Mouse (Mus musculus) stomach, embryonic 15.5 days (tissue): ENCODE results near the gene Mgat5. TPM values are rescaled to one million over a fixed set of nuclear protein-coding genes. Genes with fewer than 3 reads are reported as not detected.

Experiments
- ATAC-seq: fragments of 200-750 bp; cut with Nextera tagmentation; 2 replicates; pipeline ENCODE4 v1.8.0; 2017; ENCODE audit warnings: low read depth, moderate number of reproducible peaks, moderate TSS enrichment; ENCODE audit not compliant: insufficient read depth, low FRiP score
- H3K27ac ChIP-seq: fragments of 300-500 bp; sonication (generic); 2 replicates; pipeline ENCODE4 v1.5.1; 2015; ENCODE audit warnings: mild to moderate bottlenecking, inconsistent platforms
- H3K27me3 ChIP-seq: fragments of 300-500 bp; sonication (generic); replicated peaks from 2 replicates; pipeline ENCODE4 v1.6.1; 2015; ENCODE audit warnings: inconsistent platforms
- H3K36me3 ChIP-seq: fragments of 300-500 bp; sonication (generic); 2 replicates; pipeline ENCODE4 v1.6.1; 2015; ENCODE audit warnings: inconsistent platforms
- H3K4me1 ChIP-seq: fragments of 300-500 bp; sonication (generic); 2 replicates; pipeline ENCODE4 v1.6.1; 2015; ENCODE audit warnings: inconsistent platforms
- H3K4me2 ChIP-seq: fragments of 300-500 bp; sonication (generic); 2 replicates; pipeline ENCODE4 v1.6.1; 2015; ENCODE audit warnings: mild to moderate bottlenecking, inconsistent platforms
- H3K4me3 ChIP-seq: fragments of 300-500 bp; sonication (generic); replicated peaks from 2 replicates; pipeline ENCODE4 v1.5.1; 2015; ENCODE audit warnings: inconsistent platforms
- H3K9ac ChIP-seq: fragments of 300-500 bp; sonication (generic); 2 replicates; pipeline ENCODE4 v1.6.1; 2015; ENCODE audit warnings: inconsistent platforms
- H3K9me3 ChIP-seq: fragments of 300-500 bp; sonication (generic); 2 replicates; pipeline ENCODE4 v1.6.1; 2016; ENCODE audit warnings: inconsistent platforms
- WGBS: fragments of 180-500 bp; shearing (Covaris S2); methylation state at CpG from one replicate; pipeline ENCODE4 v1.1.7; 2015; 5-methylcytosine and 5-hydroxymethylcytosine counted together
- polyA plus RNA-seq: library from polyadenylated mRNA; unstranded; fragments of >200 nt; fragmentation: Nextera tagmentation; extraction: Ambion mirVana; gene quantifications from 2 replicates; pipeline ENCODE4 v1.2.1, GENCODE M21; 2015

Mgat5 gene
- polyA plus RNA-seq, 1 experiment from 2014 or later: 5.4 TPM

- Histone ChIP-seq H3K4me3 (no peak overlapping the region), H3K9me3 (no peaks in the 10 kb centered on the region), H3K9ac (no peak overlapping the region), H3K27ac (no peak overlapping the region), H3K4me2 (no peak overlapping the region), H3K36me3 (no peaks in the 10 kb centered on the region), H3K27me3 (no peaks in the 10 kb centered on the region), H3K4me1 (peaks cover 12% of the 10 kb centered on the region; the same call in 1 of the 2 replicates)
- ATAC-seq: no peak
- 87% methylated on average over 4 of the region's 4 CpGs for WGBS
Measured at GRCm38 (mm10) chr1:127219161-127219560, 14.3 kb downstream of the Mgat5 start.

GRCm38 (mm10) chr1:127219621-127220020 lies 14.8 kb downstream of the Mgat5 start:
- Histone ChIP-seq H3K27me3 (no peaks in the 10 kb centered on the region), H3K4me2 (no peak overlapping the region), H3K9me3 (no peaks in the 10 kb centered on the region), H3K27ac (no peak overlapping the region), H3K9ac (no peak overlapping the region), H3K4me1 (peaks cover 12% of the 10 kb centered on the region; the same call in 1 of the 2 replicates), H3K4me3 (no peak overlapping the region), H3K36me3 (no peaks in the 10 kb centered on the region)
- 74% methylated on average over 4 of the region's 4 CpGs for WGBS
- ATAC-seq: no peak

GRCm38 (mm10) chr1:127221998-127222736 lies 17.4 kb downstream of the Mgat5 start:
- H3K27me3 ChIP-seq: no peaks in the 10 kb centered on the region
- no peak overlapping the region for H3K4me2 ChIP-seq
- H3K9me3 ChIP-seq: no peaks in the 10 kb centered on the region
- no peaks in the 10 kb centered on the region for H3K36me3 ChIP-seq
- 68% methylated on average over 8 of the region's 8 CpGs for WGBS
- peaks cover 6% of the 10 kb centered on the region; the same call in 1 of the 2 replicates for H3K4me1 ChIP-seq
- no peak overlapping the region for H3K4me3 ChIP-seq
- ATAC-seq: no peak
- H3K27ac ChIP-seq: no peak overlapping the region
- H3K9ac ChIP-seq: no peak overlapping the region

GRCm38 (mm10) chr1:127225060-127225459 lies 20.2 kb downstream of the Mgat5 start:
- H3K4me2 ChIP-seq: no peak overlapping the region
- H3K9ac ChIP-seq: no peak overlapping the region
- H3K36me3 ChIP-seq: no peaks in the 10 kb centered on the region
- H3K27ac ChIP-seq: no peak overlapping the region
- WGBS: 88% methylated on average over 5 of the region's 5 CpGs
- H3K9me3 ChIP-seq: no peaks in the 10 kb centered on the region
- ATAC-seq: no peak
- no peaks in the 10 kb centered on the region for H3K4me1 ChIP-seq
- no peak overlapping the region for H3K4me3 ChIP-seq
- no peaks in the 10 kb centered on the region for H3K27me3 ChIP-seq

- Histone ChIP-seq H3K4me2 (no peak overlapping the region), H3K27me3 (no peaks in the 10 kb centered on the region), H3K27ac (no peak overlapping the region), H3K9ac (no peak overlapping the region), H3K4me1 (no peaks in the 10 kb centered on the region), H3K4me3 (no peak overlapping the region), H3K9me3 (no peaks in the 10 kb centered on the region), H3K36me3 (no peaks in the 10 kb centered on the region)
- no peak for ATAC-seq
- WGBS: 82% methylated on average over 2 of the region's 2 CpGs
Measured at GRCm38 (mm10) chr1:127229011-127229410, 24.2 kb downstream of the Mgat5 start.

- Histone ChIP-seq H3K27me3 (no peaks in the 10 kb centered on the region), H3K9ac (no peak overlapping the region), H3K9me3 (no peaks in the 10 kb centered on the region), H3K4me3 (no peak overlapping the region), H3K27ac (no peak overlapping the region), H3K4me1 (no peaks in the 10 kb centered on the region), H3K36me3 (no peaks in the 10 kb centered on the region), H3K4me2 (no peak overlapping the region)
- ATAC-seq: no peak
- WGBS: 37% methylated on average over 2 of the region's 2 CpGs
Measured at GRCm38 (mm10) chr1:127230468-127230867, 25.7 kb downstream of the Mgat5 start.

- Histone ChIP-seq H3K9ac (no peak overlapping the region), H3K4me2 (no peak overlapping the region), H3K4me3 (no peak overlapping the region), H3K36me3 (no peaks in the 10 kb centered on the region), H3K27ac (0 out of 2 replicates have a peak overlapping the region, but pooled peaks have one; percentile 40), H3K4me1 (no peaks in the 10 kb centered on the region), H3K9me3 (no peaks in the 10 kb centered on the region), H3K27me3 (no peaks in the 10 kb centered on the region)
- WGBS: 53% methylated on average over 4 of the region's 4 CpGs
- peak; percentile 35; the same call in 1 of the 2 replicates for ATAC-seq
Measured at GRCm38 (mm10) chr1:127233191-127233651, 28.4 kb downstream of the Mgat5 start.

- no peak for ATAC-seq
Measured at GRCm38 (mm10) chr1:127235157-127235556, 30.3 kb downstream of the Mgat5 start.

GRCm38 (mm10) chr1:127236396-127236795 lies 31.6 kb downstream of the Mgat5 start:
- H3K4me2 ChIP-seq: no peak overlapping the region
- WGBS: 77% methylated on average over 8 of the region's 8 CpGs
- H3K4me1 ChIP-seq: no peaks in the 10 kb centered on the region
- H3K27ac ChIP-seq: no peak overlapping the region
- no peak overlapping the region for H3K4me3 ChIP-seq
- ATAC-seq: no peak
- no peak overlapping the region for H3K9ac ChIP-seq
- no peaks in the 10 kb centered on the region for H3K36me3 ChIP-seq
- no peaks in the 10 kb centered on the region for H3K9me3 ChIP-seq
- no peaks in the 10 kb centered on the region for H3K27me3 ChIP-seq

More at GRCm38 (mm10) chr1:127235157-127235556, 30.3 kb downstream of the Mgat5 start:
- Histone ChIP-seq H3K9me3 (no peaks in the 10 kb centered on the region), H3K4me2 (no peak overlapping the region), H3K27ac (no peak overlapping the region), H3K36me3 (no peaks in the 10 kb centered on the region), H3K4me1 (no peaks in the 10 kb centered on the region), H3K4me3 (no peak overlapping the region), H3K27me3 (no peaks in the 10 kb centered on the region), H3K9ac (no peak overlapping the region)
- 77% methylated on average over 4 of the region's 4 CpGs for WGBS

GRCm38 (mm10) chr1:127238871-127239314 lies 34.1 kb downstream of the Mgat5 start:
- Histone ChIP-seq H3K36me3 (no peaks in the 10 kb centered on the region), H3K4me3 (no peak overlapping the region), H3K9ac (no peak overlapping the region), H3K27ac (no peak overlapping the region), H3K9me3 (no peaks in the 10 kb centered on the region), H3K4me1 (0 out of 2 replicates have a peak, but pooled peaks cover 3% of the 10 kb centered on the region), H3K27me3 (no peaks in the 10 kb centered on the region), H3K4me2 (no peak overlapping the region)
- WGBS: 60% methylated on average over 6 of the region's 6 CpGs
- no peak for ATAC-seq

- WGBS: 54% methylated on average over 6 of the region's 6 CpGs
- H3K36me3 ChIP-seq: no peaks in the 10 kb centered on the region
Measured at GRCm38 (mm10) chr1:127239914-127240313, 35.1 kb downstream of the Mgat5 start.

GRCm38 (mm10) chr1:127242151-127242887 lies 37.5 kb downstream of the Mgat5 start:
- Histone ChIP-seq H3K27ac (no peak overlapping the region), H3K4me3 (no peak overlapping the region), H3K4me1 (peaks cover 7% of the 10 kb centered on the region; the same call in 1 of the 2 replicates), H3K4me2 (no peak overlapping the region), H3K27me3 (no peaks in the 10 kb centered on the region), H3K9ac (no peak overlapping the region), H3K36me3 (no peaks in the 10 kb centered on the region), H3K9me3 (no peaks in the 10 kb centered on the region)
- 80% methylated on average over 15 of the region's 15 CpGs for WGBS
- ATAC-seq: no peak

More at GRCm38 (mm10) chr1:127239914-127240313, 35.1 kb downstream of the Mgat5 start:
- 0 out of 2 replicates have a peak, but pooled peaks cover 7% of the 10 kb centered on the region for H3K4me1 ChIP-seq
- no peaks in the 10 kb centered on the region for H3K27me3 ChIP-seq
- no peak overlapping the region for H3K9ac ChIP-seq
- H3K4me2 ChIP-seq: no peak overlapping the region
- no peak overlapping the region for H3K27ac ChIP-seq
- H3K4me3 ChIP-seq: no peak overlapping the region
- H3K9me3 ChIP-seq: no peaks in the 10 kb centered on the region
- ATAC-seq: peak; percentile 4; the same call in 1 of the 2 replicates
